Mouse (Mus musculus) kidney, postnatal 10 days (tissue): ENCODE data around the gene Abcg8.

Source experiments
- DNase-seq: peaks from one replicate; pipeline ENCODE4 v3.0.0; 2021; ENCODE audit warnings: mixed read lengths

Gene Abcg8

GRCm38 (mm10) chr17:84675951-84676366, at the start of gene Abcg8:
Gene Abcg8, plus strand, starts transcription at chr17:84676302.
- peak; percentile 61 for DNase-seq

GRCm38 (mm10) chr17:84626857-84627305, 49.2 kb upstream of the Abcg8 start:
- DNase-seq = peak; percentile 46

- DNase-seq = no peak
These were observed 48.4 kb upstream of the Abcg8 start for GRCm38 (mm10) chr17:84627721-84628120.

GRCm38 (mm10) chr17:84628611-84629010, 47.5 kb upstream of the Abcg8 start:
- no peak for DNase-seq

- no peak for DNase-seq
These were observed 44.3 kb upstream of the Abcg8 start for GRCm38 (mm10) chr17:84631836-84632235.

GRCm38 (mm10) chr17:84633443-84633842, 42.7 kb upstream of the Abcg8 start:
- no peak for DNase-seq

- peak; percentile 6 for DNase-seq
These were observed 39.8 kb upstream of the Abcg8 start for GRCm38 (mm10) chr17:84636328-84636727.

GRCm38 (mm10) chr17:84637971-84638370, 38.1 kb upstream of the Abcg8 start:
- DNase-seq = peak; percentile 1

GRCm38 (mm10) chr17:84639796-84640378, 36.2 kb upstream of the Abcg8 start:
- DNase-seq = peak; percentile 28

- peak; percentile 82 for DNase-seq
These were observed 34.2 kb upstream of the Abcg8 start for GRCm38 (mm10) chr17:84641893-84642292.

GRCm38 (mm10) chr17:84642324-84642723, 33.8 kb upstream of the Abcg8 start:
- peak; percentile 6 for DNase-seq

- DNase-seq = peak; percentile 23
These were observed 31.6 kb upstream of the Abcg8 start for GRCm38 (mm10) chr17:84644292-84645050.

GRCm38 (mm10) chr17:84645119-84645518, 31.0 kb upstream of the Abcg8 start:
- peak; percentile 5 for DNase-seq

GRCm38 (mm10) chr17:84645894-84646293, 30.2 kb upstream of the Abcg8 start:
- DNase-seq = peak; percentile 3

- no peak for DNase-seq
These were observed 29.6 kb upstream of the Abcg8 start for GRCm38 (mm10) chr17:84646477-84646876.

GRCm38 (mm10) chr17:84647630-84648029, 28.5 kb upstream of the Abcg8 start:
- no peak for DNase-seq

GRCm38 (mm10) chr17:84650302-84651017, 25.6 kb upstream of the Abcg8 start:
- peak; percentile 4 for DNase-seq

GRCm38 (mm10) chr17:84653544-84653943, 22.6 kb upstream of the Abcg8 start:
- DNase-seq = no peak

- DNase-seq = no peak
These were observed 19.9 kb upstream of the Abcg8 start for GRCm38 (mm10) chr17:84656205-84656604.

- DNase-seq = no peak
These were observed 19.3 kb upstream of the Abcg8 start for GRCm38 (mm10) chr17:84656653-84657421.

- DNase-seq = no peak
These were observed 18.7 kb upstream of the Abcg8 start for GRCm38 (mm10) chr17:84657422-84657732.

GRCm38 (mm10) chr17:84657782-84658181, 18.3 kb upstream of the Abcg8 start:
- no peak for DNase-seq

- DNase-seq = no peak
These were observed 17.9 kb upstream of the Abcg8 start for GRCm38 (mm10) chr17:84658195-84658594.
